8 mouse cellular contexts compared by ENCODE assay signal in the genomic region with DNA sequence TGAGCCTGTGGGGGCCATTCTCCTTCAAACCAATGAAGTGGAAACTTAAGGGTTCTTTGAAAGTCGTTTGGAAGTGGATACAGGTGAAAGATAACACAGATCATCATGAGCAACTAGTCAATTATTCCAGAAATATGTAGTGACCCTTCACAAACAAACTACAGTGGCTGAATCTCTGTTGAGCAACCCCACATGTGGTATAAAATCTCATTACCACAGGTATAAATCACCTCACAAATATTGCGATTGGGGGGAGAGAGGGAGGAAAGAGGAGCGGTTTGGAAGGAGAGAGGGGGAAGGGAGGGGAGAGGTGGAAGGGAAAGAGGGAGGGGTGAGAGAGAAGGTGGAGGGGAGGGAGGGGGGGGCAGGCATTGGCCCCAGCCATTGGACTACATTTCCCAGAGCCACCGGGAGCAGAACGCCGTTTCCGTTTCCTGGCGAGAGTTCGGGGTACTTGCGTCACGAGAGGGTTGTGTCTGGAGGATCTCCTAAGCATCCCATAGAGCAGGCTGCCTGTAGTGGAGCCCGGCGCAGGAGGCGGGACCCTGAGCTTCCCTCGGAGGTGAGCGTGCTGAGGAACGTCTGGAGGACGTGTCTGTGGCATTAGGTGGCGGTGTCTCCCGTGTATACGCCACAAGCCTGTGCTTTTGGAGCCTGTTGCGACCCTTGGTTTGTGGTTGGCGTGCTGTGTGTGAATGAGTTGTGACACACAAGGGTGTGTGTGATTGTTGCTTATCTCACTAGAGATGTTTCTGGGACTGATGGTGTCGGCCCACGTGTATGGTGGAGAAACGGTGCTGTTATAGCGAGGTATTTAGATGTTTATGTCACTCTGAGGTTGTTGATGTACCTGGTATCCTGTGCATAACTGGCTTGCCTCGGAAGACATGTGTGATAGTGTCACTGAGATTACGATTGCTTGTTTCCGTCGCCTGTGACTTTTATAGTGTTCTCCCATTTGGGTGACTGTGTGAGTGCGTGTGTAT. TPM values are rescaled to one million over a fixed set of nuclear protein-coding genes. Genes with fewer than 3 reads are reported as not detected.
DNase-seq lines count a peak whose midpoint lies in the region; ATAC-seq lines count a peak whose summit lies in the region.

A gene (plus strand): TSS at position 448 of the 986 bp plus-strand sequence.

- H3K9ac ChIP-seq in hindbrain, embryonic 16.5 days (ENCODE audit: low read depth, low read length): peak within 1 kb of the TSS; percentile 69

- no peaks in the 10 kb centered on the region for H3K79me2 ChIP-seq in macrophage (ENCODE audit: inconsistent target)

- ATAC-seq in hindbrain, embryonic 16.5 days: peak; percentile 99

- H3K27ac ChIP-seq in hindbrain, embryonic 16.5 days (ENCODE audit: low read depth, low read length): peak within 1 kb of the TSS; percentile 57
- H3K27ac ChIP-seq in macrophage: no peak within 1 kb of the TSS

- 0 out of 2 replicates have a peak, but pooled peaks cover 3% of the 10 kb centered on the region for H3K36me3 ChIP-seq in hindbrain, embryonic 16.5 days (ENCODE audit: control insufficient read depth, insufficient read depth, low read length)
- no peaks in the 10 kb centered on the region for H3K36me3 ChIP-seq in macrophage (ENCODE audit: inconsistent target)

- H3K4me2 ChIP-seq in hindbrain, embryonic 16.5 days (ENCODE audit: low read length): peak within 1 kb of the TSS; percentile 77

- H3K4me3 ChIP-seq in hindbrain, embryonic 16.5 days (ENCODE audit: low read length): peak within 1 kb of the TSS; percentile 57
- H3K4me3 ChIP-seq in macrophage (ENCODE audit: inconsistent target): peak within 1 kb of the TSS; percentile 62

- no peaks in the 10 kb centered on the region for H3K27me3 ChIP-seq in hindbrain, embryonic 16.5 days (replicated peaks; ENCODE audit: control insufficient read depth, insufficient read depth, low read length)

- DNase-seq in R1 (ENCODE audit: low read depth, low spot score): peak; percentile 97
- peak; percentile 89 to 96 for DNase-seq in cerebellum, postnatal 25 days
- DNase-seq in gastrocnemius, adult 18-20 months (ENCODE audit: low spot score): peak; percentile 93
- DNase-seq in left cerebral cortex, adult 18-20 months (ENCODE audit: low spot score in 2 of 2): peak; percentile 93
- DNase-seq in right cerebral cortex, adult 18-20 months: peak; percentile 94
- DNase-seq in urinary bladder, postnatal 10 days (ENCODE audit: low spot score): peak; percentile 43

- WGBS in hindbrain, embryonic 16.5 days: 8% methylated on average over 32 of the region's 32 CpGs
- 3% methylated on average over 32 of the region's 32 CpGs for WGBS in macrophage (ENCODE audit: missing documents)

- peaks cover 2% of the 10 kb centered on the region; the same call in 1 of the 2 replicates for H3K9me3 ChIP-seq in hindbrain, embryonic 16.5 days (ENCODE audit: control insufficient read depth, low read length)

- peaks cover 6% of the 10 kb centered on the region for H3K4me1 ChIP-seq in hindbrain, embryonic 16.5 days (ENCODE audit: control insufficient read depth, insufficient read depth, low read depth, low read length)

RNA-seq across cellular contexts. Expression of the gene that starts here (rescaled TPM):
- 1 to 10 TPM; 2.9 to 3.7 TPM for total RNA-seq in gastrocnemius, adult 18-20 months (2021)
- 20.1 and 20.9 TPM in 2 replicates for polyA plus RNA-seq in hindbrain, embryonic 16.5 days (2015; fragmentation: Nextera tagmentation; extraction: Ambion mirVana)
- 10 to 100 TPM; 17.6 to 18.9 TPM for total RNA-seq in left cerebral cortex, adult 18-20 months (2021)
- total RNA-seq in macrophage (2018; cell fraction: chromatin; rRNA removed): 10 to 100 TPM in 18 of 26 experiments, 1 to 10 TPM in 8; 3.2 to 39.4 (median 16.0) TPM
- total RNA-seq in macrophage (2018; cell fraction: cytosol; rRNA removed): 1 to 10 TPM in 21 of 26 experiments, under 1 TPM in 5; 0.29 to 4.1 (median 1.9) TPM
- total RNA-seq in macrophage (2018; cell fraction: nucleus; rRNA removed): 10 to 100 TPM in 15 of 26 experiments, 1 to 10 TPM in 11; 3.6 to 32.3 (median 11.0) TPM
- 2.0 to 2.8 TPM (median 2.5 TPM) in 3 replicates for polyA plus RNA-seq in macrophage (2018)

Comparison
In these comparisons a context has a peak if more than half of its experiments do, and no peak if none do; other contexts are left out.
1. DNase-seq: peak in every context shown above with its lines; median percentile 97 in R1; 94 in right cerebral cortex, adult 18-20 months; 93 in gastrocnemius, adult 18-20 months; 93 in left cerebral cortex, adult 18-20 months; 92 in cerebellum, postnatal 25 days; 43 in urinary bladder, postnatal 10 days.